Mouse (Mus musculus) bone marrow, adult 2 months (tissue): ENCODE data around the gene Hoxd11.

Experiments
- CTCF ChIP-seq: fragments of 200-500 bp; IDR thresholded peaks from 2 replicates; pipeline ENCODE4 v1.5.1; 2011; ENCODE audit warnings: low read length, control low read depth; ENCODE audit not compliant: control insufficient read depth, insufficient read depth
- POLR2A ChIP-seq: fragments of 200-500 bp; IDR thresholded peaks from 2 replicates; pipeline ENCODE4 v1.6.1; 2011; ENCODE audit warnings: low read depth, mild to moderate bottlenecking, control low read depth, low read length, borderline replicate concordance; ENCODE audit not compliant: control insufficient read depth

DNA sequence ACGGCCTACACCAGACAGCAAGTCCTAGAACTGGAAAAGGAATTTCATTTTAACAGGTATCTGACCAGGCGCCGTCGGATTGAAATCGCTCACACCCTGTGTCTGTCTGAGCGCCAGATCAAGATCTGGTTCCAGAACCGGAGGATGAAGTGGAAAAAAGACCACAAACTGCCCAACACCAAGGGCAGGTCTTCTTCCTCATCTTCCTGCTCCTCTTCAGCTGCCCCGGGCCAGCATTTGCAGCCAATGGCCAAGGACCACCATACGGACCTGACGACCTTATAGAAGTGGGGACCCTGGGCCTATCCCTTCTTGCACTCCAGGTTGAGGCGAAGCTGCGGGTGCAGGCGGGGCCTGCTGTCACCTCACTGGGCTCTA lies 48.9 kb downstream of the Hoxd11 start:
- TF ChIP-seq CTCF (no peak), POLR2A (no peak)
